Mouse (Mus musculus): Measurements from ENCODE around the gene Il1a. TPM values are rescaled to one million over a fixed set of nuclear protein-coding genes. Genes with fewer than 3 reads are reported as not detected.
A peak's percentile ranks its signal among the peaks of the same experiment; 100 is the strongest.

Gene Il1a
- polyA plus RNA-seq, 1 experiment: 5.9 TPM

- H3K4me3 ChIP-seq (replicated peaks; ENCODE audit: control insufficient read depth, low read depth, low read length): peak overlapping the region; percentile 37
- H3K27ac ChIP-seq (ENCODE audit: control insufficient read depth, insufficient read depth, low read depth, low read length, poor library complexity): no peak overlapping the region
- peaks cover 2% of the 10 kb centered on the region for H3K4me1 ChIP-seq (ENCODE audit: control insufficient read depth, insufficient read depth, low read length)
- 95% methylated on average over 5 of the region's 5 CpGs for WGBS
- TF ChIP-seq POLR2A (IDR thresholded peaks at IDR 0.05; ENCODE audit: borderline replicate concordance, control insufficient read depth, low read depth, low read length) (no peak), CTCF (IDR thresholded peaks at IDR 0.05; ENCODE audit: control insufficient read depth, insufficient read depth, low read length) (no peak)
These were observed 14.7 kb downstream of the Il1a start for GRCm38 (mm10) chr2:129295075-129295474.

GRCm38 (mm10) chr2:129273823-129274222 is 35.9 kb downstream of the Il1a start:
- TF ChIP-seq POLR2A (IDR thresholded peaks at IDR 0.05; ENCODE audit: borderline replicate concordance, control insufficient read depth, low read depth, low read length): no peak
- no peak for TF ChIP-seq CTCF (IDR thresholded peaks at IDR 0.05; ENCODE audit: control insufficient read depth, insufficient read depth, low read length)
- H3K27ac ChIP-seq (ENCODE audit: control insufficient read depth, insufficient read depth, low read depth, low read length, poor library complexity): no peak overlapping the region
- H3K4me3 ChIP-seq (replicated peaks; ENCODE audit: control insufficient read depth, low read depth, low read length): no peak overlapping the region
- 92% methylated on average over 5 of the region's 5 CpGs for WGBS
- H3K4me1 ChIP-seq (ENCODE audit: control insufficient read depth, insufficient read depth, low read length): no peaks in the 10 kb centered on the region

- Histone ChIP-seq H3K4me1 (ENCODE audit: control insufficient read depth, insufficient read depth, low read length) (no peaks in the 10 kb centered on the region), H3K27ac (ENCODE audit: control insufficient read depth, insufficient read depth, low read depth, low read length, poor library complexity) (no peak overlapping the region), H3K4me3 (replicated peaks; ENCODE audit: control insufficient read depth, low read depth, low read length) (no peak overlapping the region)
- 91% methylated on average over 9 of the region's 9 CpGs for WGBS
- TF ChIP-seq POLR2A (IDR thresholded peaks at IDR 0.05; ENCODE audit: borderline replicate concordance, control insufficient read depth, low read depth, low read length): no peak
- TF ChIP-seq CTCF (IDR thresholded peaks at IDR 0.05; ENCODE audit: control insufficient read depth, insufficient read depth, low read length): no peak
These were observed 39.2 kb downstream of the Il1a start for GRCm38 (mm10) chr2:129270621-129271020.

GRCm38 (mm10) chr2:129269986-129270385 is 39.8 kb downstream of the Il1a start:
- WGBS: 94% methylated on average over 5 of the region's 5 CpGs
- no peak overlapping the region for H3K27ac ChIP-seq (ENCODE audit: control insufficient read depth, insufficient read depth, low read depth, low read length, poor library complexity)

GRCm38 (mm10) chr2:129269161-129269643 is 40.6 kb downstream of the Il1a start:
- TF ChIP-seq POLR2A (IDR thresholded peaks at IDR 0.05; ENCODE audit: borderline replicate concordance, control insufficient read depth, low read depth, low read length) (no peak), CTCF (IDR thresholded peaks at IDR 0.05; ENCODE audit: control insufficient read depth, insufficient read depth, low read length) (no peak)
- Histone ChIP-seq H3K4me1 (ENCODE audit: control insufficient read depth, insufficient read depth, low read length) (no peaks in the 10 kb centered on the region), H3K4me3 (replicated peaks; ENCODE audit: control insufficient read depth, low read depth, low read length) (no peak overlapping the region), H3K27ac (ENCODE audit: control insufficient read depth, insufficient read depth, low read depth, low read length, poor library complexity) (no peak overlapping the region)
- whole genome bisulfite sequencing: 92% methylated on average over 12 of the region's 12 CpGs

More at GRCm38 (mm10) chr2:129269986-129270385, 39.8 kb downstream of the Il1a start:
- H3K4me3 ChIP-seq (replicated peaks; ENCODE audit: control insufficient read depth, low read depth, low read length): no peak overlapping the region
- TF ChIP-seq CTCF (IDR thresholded peaks at IDR 0.05; ENCODE audit: control insufficient read depth, insufficient read depth, low read length) (no peak), POLR2A (IDR thresholded peaks at IDR 0.05; ENCODE audit: borderline replicate concordance, control insufficient read depth, low read depth, low read length) (no peak)
- H3K4me1 ChIP-seq (ENCODE audit: control insufficient read depth, insufficient read depth, low read length): no peaks in the 10 kb centered on the region

- WGBS: 79% methylated on average over 5 of the region's 5 CpGs
- no peak overlapping the region for H3K4me3 ChIP-seq (replicated peaks; ENCODE audit: control insufficient read depth, low read depth, low read length)
These were observed 42.0 kb downstream of the Il1a start for GRCm38 (mm10) chr2:129267738-129268137.

GRCm38 (mm10) chr2:129265316-129265715 is 44.5 kb downstream of the Il1a start:
- WGBS: 73% methylated on average over 7 of the region's 7 CpGs
- no peaks in the 10 kb centered on the region for H3K4me1 ChIP-seq (ENCODE audit: control insufficient read depth, insufficient read depth, low read length)
- H3K4me3 ChIP-seq (replicated peaks; ENCODE audit: control insufficient read depth, low read depth, low read length): no peak overlapping the region
- TF ChIP-seq CTCF (IDR thresholded peaks at IDR 0.05; ENCODE audit: control insufficient read depth, insufficient read depth, low read length) (no peak), POLR2A (IDR thresholded peaks at IDR 0.05; ENCODE audit: borderline replicate concordance, control insufficient read depth, low read depth, low read length) (no peak)
- H3K27ac ChIP-seq (ENCODE audit: control insufficient read depth, insufficient read depth, low read depth, low read length, poor library complexity): no peak overlapping the region

More at GRCm38 (mm10) chr2:129267738-129268137, 42.0 kb downstream of the Il1a start:
- Histone ChIP-seq H3K4me1 (ENCODE audit: control insufficient read depth, insufficient read depth, low read length) (no peaks in the 10 kb centered on the region), H3K27ac (ENCODE audit: control insufficient read depth, insufficient read depth, low read depth, low read length, poor library complexity) (no peak overlapping the region)
- TF ChIP-seq POLR2A (IDR thresholded peaks at IDR 0.05; ENCODE audit: borderline replicate concordance, control insufficient read depth, low read depth, low read length) (no peak), CTCF (IDR thresholded peaks at IDR 0.05; ENCODE audit: control insufficient read depth, insufficient read depth, low read length) (no peak)

- Histone ChIP-seq H3K4me3 (replicated peaks; ENCODE audit: control insufficient read depth, low read depth, low read length) (no peak overlapping the region), H3K4me1 (ENCODE audit: control insufficient read depth, insufficient read depth, low read length) (no peaks in the 10 kb centered on the region), H3K27ac (ENCODE audit: control insufficient read depth, insufficient read depth, low read depth, low read length, poor library complexity) (no peak overlapping the region)
- 46% methylated on average over 5 of the region's 5 CpGs for WGBS
- TF ChIP-seq POLR2A (IDR thresholded peaks at IDR 0.05; ENCODE audit: borderline replicate concordance, control insufficient read depth, low read depth, low read length) (no peak), CTCF (IDR thresholded peaks at IDR 0.05; ENCODE audit: control insufficient read depth, insufficient read depth, low read length) (no peak)
These were observed 46.7 kb downstream of the Il1a start for GRCm38 (mm10) chr2:129263073-129263472.

Measured in bone marrow, adult 2 months (tissue).